ENCODE assay signal across 17 mouse cellular contexts in genomic region chr11:94610744-94611740, GRCm38 (mm10). TPM values are rescaled to one million over a fixed set of nuclear protein-coding genes. Genes with fewer than 3 reads are reported as not detected.
DNase-seq lines count a peak whose midpoint lies in the region; ATAC-seq and TF ChIP-seq lines count a peak whose summit lies in the region.
"Had no signal": no experiment of that assay in that cellular context is flagged by ENCODE, and none has a peak within 500 bp of the region (broad histone marks: within the 10 kb centered on the region; RNA-seq: fewer than 3 reads in every experiment).

No protein-coding gene starts in this region.

- 65% methylated on average over 4 of the region's 4 CpGs for WGBS in kidney, adult 2 months
- 58% methylated on average over 4 of the region's 4 CpGs for WGBS in hindbrain, embryonic 16.5 days
- WGBS in heart, adult 2 months, result 82% methylated on average over 4 of the region's 4 CpGs

- ATAC-seq in hindbrain, embryonic 16.5 days, result peak; percentile 85
- ATAC-seq: midbrain, embryonic 13.5 days had no signal

- H3K27me3 ChIP-seq in kidney, adult 2 months (replicated peaks; ENCODE audit: control insufficient read depth, insufficient read depth, low read length), result no peaks in the 10 kb centered on the region
- no peaks in the 10 kb centered on the region for H3K27me3 ChIP-seq in hindbrain, embryonic 16.5 days (replicated peaks; ENCODE audit: control insufficient read depth, insufficient read depth, low read length)
- no peaks in the 10 kb centered on the region for H3K27me3 ChIP-seq in heart, adult 2 months (ENCODE audit: control insufficient read depth, insufficient read depth, low read length)

- TF ChIP-seq EP300 in heart, adult 2 months (IDR thresholded peaks at IDR 0.05; ENCODE audit: insufficient read depth, low read depth, low read length), result no peak

- H3K9ac ChIP-seq in hindbrain, embryonic 16.5 days (ENCODE audit: low read depth, low read length), result no peak overlapping the region
- H3K9ac ChIP-seq in heart, adult 2 months (ENCODE audit: low read depth, low read length), result no peak overlapping the region
- H3K9ac ChIP-seq: forebrain, embryonic 12.5 days; limb, embryonic 13.5 days; midbrain, embryonic 13.5 days had no signal

- H3K79me2 ChIP-seq in heart, adult 2 months (replicated peaks; ENCODE audit: control insufficient read depth, insufficient read depth, low read length), result no peaks in the 10 kb centered on the region

- intact Hi-C loops in heart, adult 2 months (cut with DNase I), result no loop called here
- intact Hi-C loops in left cerebral cortex, postnatal 25 days (cut with DNase I), result no loop called here

- H3K4me1 ChIP-seq in kidney, adult 2 months (ENCODE audit: control insufficient read depth, insufficient read depth, low read length), result peaks cover 2% of the 10 kb centered on the region; the same call in 1 of the 2 replicates
- no peaks in the 10 kb centered on the region for H3K4me1 ChIP-seq in hindbrain, embryonic 16.5 days (ENCODE audit: control insufficient read depth, insufficient read depth, low read depth, low read length)
- H3K4me1 ChIP-seq in heart, adult 2 months (ENCODE audit: control insufficient read depth, insufficient read depth, low read length), result no peaks in the 10 kb centered on the region
- H3K4me1 ChIP-seq: limb, embryonic 13.5 days had no signal

- H3K4me3 ChIP-seq in kidney, adult 2 months (ENCODE audit: insufficient read depth, low read depth, low read length), result no peak overlapping the region
- H3K4me3 ChIP-seq in hindbrain, embryonic 16.5 days (ENCODE audit: low read length), result no peak overlapping the region
- H3K4me3 ChIP-seq in heart, adult 2 months, result no peak overlapping the region
- H3K4me3 ChIP-seq: forebrain, embryonic 12.5 days; limb, embryonic 13.5 days; midbrain, embryonic 13.5 days had no signal

- no peak for TF ChIP-seq CTCF in kidney, adult 2 months (conservative IDR thresholded peaks at IDR 0.05; ENCODE audit: insufficient read depth, insufficient read length, low read depth, low read length)
- no peak for TF ChIP-seq CTCF in heart, adult 2 months (IDR thresholded peaks at IDR 0.05)

- DNase-seq in kidney, adult 2 months, result no peak
- no peak for DNase-seq in kidney, adult 18-20 months
- DNase-seq in 3134 (ENCODE audit: extremely low read depth, insufficient read length, low spot score), result peak; percentile 34
- peak; percentile 21 to 47 for DNase-seq in B cell, adult 2 months
- DNase-seq in heart, adult 2 months, result no peak
- no peak for DNase-seq in left cerebral cortex, postnatal 25 days (ENCODE audit: low spot score in 2 of 2)
- no peak for DNase-seq in left cerebral cortex, adult 18-20 months (ENCODE audit: low spot score in 2 of 2)
- DNase-seq: cerebellum, adult 9-11 months; heart, postnatal 36 days; lung, adult 2 months; thymus, postnatal 25 days had no signal

- no peaks in the 10 kb centered on the region for H3K9me3 ChIP-seq in hindbrain, embryonic 16.5 days (ENCODE audit: control insufficient read depth, low read length)
- H3K9me3 ChIP-seq: forebrain, embryonic 12.5 days; G1E; limb, embryonic 13.5 days had no signal

- H3K4me2 ChIP-seq in hindbrain, embryonic 16.5 days (ENCODE audit: low read length), result no peak overlapping the region
- H3K4me2 ChIP-seq: forebrain, embryonic 12.5 days; limb, embryonic 13.5 days; midbrain, embryonic 13.5 days had no signal

- no peak for TF ChIP-seq POLR2A in kidney, adult 2 months (IDR thresholded peaks at IDR 0.05; ENCODE audit: low read depth, low read length)
- TF ChIP-seq POLR2A in heart, adult 2 months (IDR thresholded peaks at IDR 0.05; ENCODE audit: insufficient read depth, low read depth, low read length), result no peak

- no peaks in the 10 kb centered on the region for H3K36me3 ChIP-seq in kidney, adult 2 months (ENCODE audit: control insufficient read depth, insufficient read depth, low read length)
- no peaks in the 10 kb centered on the region for H3K36me3 ChIP-seq in hindbrain, embryonic 16.5 days (ENCODE audit: control insufficient read depth, insufficient read depth, low read length)
- H3K36me3 ChIP-seq in heart, adult 2 months (ENCODE audit: control insufficient read depth, insufficient read depth, low read length), result no peaks in the 10 kb centered on the region
- H3K36me3 ChIP-seq: forebrain, embryonic 12.5 days; G1E; limb, embryonic 13.5 days; midbrain, embryonic 13.5 days had no signal

- 0 out of 2 replicates have a peak overlapping the region, but pooled peaks have one; percentile 30 for H3K27ac ChIP-seq in kidney, adult 2 months (ENCODE audit: insufficient read depth, low read depth, low read length)
- H3K27ac ChIP-seq in hindbrain, embryonic 16.5 days (ENCODE audit: low read depth, low read length), result no peak overlapping the region
- H3K27ac ChIP-seq in heart, adult 2 months, result no peak overlapping the region; the same call in 1 of the 2 replicates
- H3K27ac ChIP-seq: forebrain, embryonic 12.5 days; limb, embryonic 13.5 days; midbrain, embryonic 13.5 days had no signal

RNA-seq across cellular contexts. Expression of gene Acsf2, which starts 9.4 kb away (rescaled TPM):
- 29.6 and 36.2 TPM in 2 replicates for polyA plus RNA-seq in kidney, adult 2 months (2012; rRNA removed)
- 1.8 and 2.3 TPM in 2 replicates for polyA plus RNA-seq in hindbrain, embryonic 16.5 days (2015; fragmentation: Nextera tagmentation; extraction: Ambion mirVana)
- total RNA-seq in heart, adult 2 months (2021), result 10 to 100 TPM; 19.8 to 26.4 TPM
- 21.0 and 24.7 TPM in 2 replicates for polyA plus RNA-seq in heart, adult 2 months (2012; rRNA removed)
- 10 to 100 TPM; 13.6 to 16.6 TPM for total RNA-seq in left cerebral cortex, postnatal 25 days (2021)
- total RNA-seq in left cerebral cortex, adult 18-20 months (2021), result 10 to 100 TPM; 14.1 to 14.9 TPM

RNA-seq across cellular contexts. Expression of gene Lrrc59, which starts 18.5 kb away (rescaled TPM):
- 43.4 and 43.6 TPM in 2 replicates for polyA plus RNA-seq in kidney, adult 2 months (2012; rRNA removed)
- 153 and 171 TPM in 2 replicates for polyA plus RNA-seq in hindbrain, embryonic 16.5 days (2015; fragmentation: Nextera tagmentation; extraction: Ambion mirVana)
- 10 to 100 TPM; 31.5 to 32.0 TPM for total RNA-seq in heart, adult 2 months (2021)
- 25.3 and 31.9 TPM in 2 replicates for polyA plus RNA-seq in heart, adult 2 months (2012; rRNA removed)
- total RNA-seq in left cerebral cortex, postnatal 25 days (2021), result 10 to 100 TPM; 84.2 to 90.4 TPM
- 10 to 100 TPM; 96.2 to 98.0 TPM for total RNA-seq in left cerebral cortex, adult 18-20 months (2021)

RNA-seq across cellular contexts. Expression of gene Mrpl27, which starts 42.5 kb away (rescaled TPM):
- 92.0 and 121 TPM in 2 replicates for polyA plus RNA-seq in kidney, adult 2 months (2012; rRNA removed)
- 141 and 157 TPM in 2 replicates for polyA plus RNA-seq in hindbrain, embryonic 16.5 days (2015; fragmentation: Nextera tagmentation; extraction: Ambion mirVana)
- 10 to 100 TPM; 54.9 to 59.5 TPM for total RNA-seq in heart, adult 2 months (2021)
- polyA plus RNA-seq in heart, adult 2 months (2012; rRNA removed), result 67.0 and 74.1 TPM in 2 replicates
- 10 to 100 TPM; 72.1 to 74.6 TPM for total RNA-seq in left cerebral cortex, postnatal 25 days (2021)
- 10 to 100 TPM; 70.9 to 73.3 TPM for total RNA-seq in left cerebral cortex, adult 18-20 months (2021)

RNA-seq across cellular contexts. Expression of gene Eme1, which starts 42.7 kb away (rescaled TPM):
- polyA plus RNA-seq in kidney, adult 2 months (2012; rRNA removed), result 0.13 and 0.22 TPM in 2 replicates
- 3.5 and 4.4 TPM in 2 replicates for polyA plus RNA-seq in hindbrain, embryonic 16.5 days (2015; fragmentation: Nextera tagmentation; extraction: Ambion mirVana)
- total RNA-seq in heart, adult 2 months (2021), result not detected
- polyA plus RNA-seq in heart, adult 2 months (2012; rRNA removed), result 0.12 and 0.14 TPM in 2 replicates
- total RNA-seq in left cerebral cortex, postnatal 25 days (2021), result under 1 TPM in 1 of 2 experiments, not detected in 1; 0.32 TPM
- total RNA-seq in left cerebral cortex, adult 18-20 months (2021), result not detected

RNA-seq across cellular contexts. Expression of gene Chad, which starts 46.2 kb away (rescaled TPM):
- polyA plus RNA-seq in kidney, adult 2 months (2012; rRNA removed), result 0.10 and 0.22 TPM in 2 replicates
- 0.39 and 0.72 TPM in 2 replicates for polyA plus RNA-seq in hindbrain, embryonic 16.5 days (2015; fragmentation: Nextera tagmentation; extraction: Ambion mirVana)
- total RNA-seq in heart, adult 2 months (2021), result 1 to 10 TPM; 1.7 to 2.1 TPM
- polyA plus RNA-seq in heart, adult 2 months (2012; rRNA removed), result 8.7 and 16.2 TPM in 2 replicates
- under 1 TPM in 1 of 2 experiments, not detected in 1; 0.21 TPM for total RNA-seq in left cerebral cortex, postnatal 25 days (2021)
- not detected for total RNA-seq in left cerebral cortex, adult 18-20 months (2021)
- total RNA-seq: granulocyte monocyte progenitor cell, adult 5-6 weeks had no signal
- polyA plus RNA-seq: G1E had no signal

Comparison
In these comparisons a context has a peak if more than half of its experiments do, and no peak if none do; other contexts are left out.
1. DNase-seq: peak in 3134 (single experiment) and B cell, adult 2 months (2 of 2); none in kidney, adult 2 months (single experiment), kidney, adult 18-20 months (single experiment), heart, adult 2 months (0 of 2), left cerebral cortex, postnatal 25 days (0 of 2) and left cerebral cortex, adult 18-20 months (0 of 2).